Mouse (Mus musculus): ENCODE results near the gene Os9.
A peak's percentile ranks its signal among the peaks of the same experiment; 100 is the strongest.

Gene Os9

GRCm38 (mm10) chr10:127118470-127118869 lies 2.5 kb downstream of the Os9 start:
- DNase-seq (ENCODE audit: low spot score), result no peak

GRCm38 (mm10) chr10:127115068-127115467 lies 5.9 kb downstream of the Os9 start:
- DNase-seq (ENCODE audit: low spot score), result no peak

- DNase-seq (ENCODE audit: low spot score), result no peak
These were observed 6.5 kb downstream of the Os9 start for GRCm38 (mm10) chr10:127114408-127114807.

GRCm38 (mm10) chr10:127111001-127111887 lies 9.7 kb downstream of the Os9 start:
- DNase-seq (ENCODE audit: low spot score), result no peak

DNA sequence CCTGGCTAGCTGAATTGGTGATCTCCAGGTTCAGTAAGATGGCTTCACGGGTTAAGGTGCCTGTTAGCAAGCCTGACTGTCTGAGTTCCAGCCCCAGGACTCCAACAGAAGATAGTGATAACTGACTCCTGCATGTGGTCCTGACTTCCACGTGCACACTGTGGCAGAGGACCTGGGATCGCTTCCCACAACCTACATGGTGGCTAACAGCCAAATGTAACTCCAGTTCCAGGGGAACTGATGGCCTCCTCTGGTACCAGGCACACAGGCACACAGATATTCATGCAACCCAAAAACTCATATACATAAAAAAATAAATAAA lies 12.7 kb downstream of the Os9 start:
- no peak for DNase-seq (ENCODE audit: low spot score)

DNA sequence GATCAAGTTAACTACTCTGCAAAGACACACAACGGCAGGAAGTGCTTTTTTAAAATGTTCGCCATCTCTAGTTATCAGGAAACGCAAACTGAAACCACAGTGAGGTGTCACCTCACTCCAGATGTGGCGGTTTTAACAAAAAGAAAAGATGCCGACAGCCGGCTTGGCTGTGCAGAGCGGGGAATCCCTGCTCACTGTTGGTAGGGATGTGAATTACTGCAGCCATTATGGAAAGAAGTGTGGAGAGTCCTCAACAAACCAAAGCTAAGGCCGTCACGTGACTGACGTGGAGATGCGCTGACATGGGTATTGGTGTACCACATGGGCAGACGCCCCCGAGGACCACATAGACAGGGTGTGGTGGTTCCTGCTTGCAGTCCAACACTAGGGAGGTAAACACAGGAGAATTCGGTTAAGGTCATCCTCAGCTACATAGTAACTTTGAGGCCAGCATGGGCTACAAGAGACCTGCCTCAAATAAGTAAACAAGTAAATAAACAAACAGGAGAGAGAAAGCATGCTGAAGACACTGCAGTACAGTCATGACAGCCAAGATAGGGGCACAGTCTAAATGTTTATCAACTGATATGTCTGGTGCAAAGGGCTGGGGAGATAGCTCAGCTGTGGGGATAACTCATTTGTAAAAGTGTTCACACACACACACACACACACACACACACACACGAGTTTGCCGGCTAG lies 13.2 kb downstream of the Os9 start:
- DNase-seq (ENCODE audit: low spot score), result no peak

DNA sequence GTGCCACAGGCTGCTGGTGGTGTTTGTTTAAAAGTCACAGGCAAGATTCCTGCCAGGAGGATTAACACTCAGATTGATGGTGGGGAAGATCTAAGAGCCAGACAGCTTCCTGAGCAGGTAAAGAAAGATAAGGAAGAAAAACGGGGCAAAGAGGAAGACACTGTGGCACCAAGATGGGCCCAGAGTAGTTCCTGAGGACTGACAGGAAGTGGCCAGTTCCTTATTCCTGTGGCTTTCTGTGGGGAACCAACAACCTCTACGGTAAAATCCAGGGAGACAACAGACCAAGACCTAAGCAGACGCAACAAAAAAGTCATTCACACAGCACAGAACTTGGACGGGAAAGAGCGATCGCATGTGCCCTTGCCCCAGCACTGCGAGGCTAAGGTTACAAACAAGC lies 17.3 kb downstream of the Os9 start:
- no peak for DNase-seq (ENCODE audit: low spot score)

GRCm38 (mm10) chr10:127101151-127101550 lies 19.8 kb downstream of the Os9 start:
- DNase-seq (ENCODE audit: low spot score), result no peak

GRCm38 (mm10) chr10:127100414-127100813 lies 20.5 kb downstream of the Os9 start:
- DNase-seq (ENCODE audit: low spot score), result no peak

DNA sequence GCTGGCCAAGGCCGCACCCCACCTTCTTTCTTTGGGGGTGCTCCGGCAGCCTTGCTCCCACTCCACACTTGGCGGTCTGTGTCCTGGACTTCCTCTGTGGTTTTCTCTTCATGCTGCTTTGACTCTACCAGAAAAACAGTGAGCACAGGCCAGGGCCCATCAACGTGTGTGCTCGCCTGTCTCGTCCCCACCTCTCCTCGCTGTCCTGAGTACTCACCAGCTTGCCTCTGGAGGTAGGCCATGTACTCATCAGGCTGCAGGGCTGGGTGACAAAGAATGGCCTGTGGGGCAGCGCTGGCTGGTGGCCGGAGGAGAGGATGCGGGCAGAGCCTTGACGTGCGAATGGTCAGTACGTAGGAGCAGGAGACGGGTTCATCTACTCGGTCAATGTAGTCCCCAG lies 21.1 kb downstream of the Os9 start:
- no peak for DNase-seq (ENCODE audit: low spot score)

GRCm38 (mm10) chr10:127099191-127099590 lies 21.7 kb downstream of the Os9 start:
- no peak for DNase-seq (ENCODE audit: low spot score)

GRCm38 (mm10) chr10:127098514-127098913 lies 22.4 kb downstream of the Os9 start:
- DNase-seq (ENCODE audit: low spot score), result no peak

- DNase-seq (ENCODE audit: low spot score), result no peak
These were observed 26.5 kb downstream of the Os9 start for GRCm38 (mm10) chr10:127094382-127094802.

GRCm38 (mm10) chr10:127092742-127093141 lies 28.2 kb downstream of the Os9 start:
- DNase-seq (ENCODE audit: low spot score), result no peak

- DNase-seq (ENCODE audit: low spot score), result no peak
These were observed 29.2 kb downstream of the Os9 start for GRCm38 (mm10) chr10:127091507-127092396.

GRCm38 (mm10) chr10:127090560-127091411 lies 30.1 kb downstream of the Os9 start:
- peak; percentile 65 for DNase-seq (ENCODE audit: low spot score)

- no peak for DNase-seq (ENCODE audit: low spot score)
These were observed 35.3 kb downstream of the Os9 start for GRCm38 (mm10) chr10:127085633-127086032.

- no peak for DNase-seq (ENCODE audit: low spot score)
These were observed 35.9 kb downstream of the Os9 start for GRCm38 (mm10) chr10:127085052-127085451.

DNA sequence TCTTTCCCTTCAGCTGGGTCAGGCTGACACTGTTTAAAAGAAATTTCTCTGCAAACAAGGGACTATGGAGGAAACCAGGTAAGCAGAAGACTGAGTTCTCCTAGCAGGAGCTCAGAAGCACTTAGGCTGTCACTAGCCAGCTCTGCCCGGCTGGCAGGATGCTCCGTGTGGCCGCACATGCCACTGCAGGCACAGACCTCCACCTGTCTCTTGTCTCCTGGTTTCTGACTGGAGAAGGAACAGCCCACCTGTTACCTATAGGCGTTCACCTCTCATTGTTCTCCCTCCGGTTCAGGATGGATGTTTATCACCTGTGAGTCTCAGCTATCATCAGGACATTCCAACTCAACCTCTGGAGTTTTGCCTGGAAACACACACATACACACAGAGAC lies 37.0 kb downstream of the Os9 start:
- DNase-seq (ENCODE audit: low spot score), result no peak

DNA sequence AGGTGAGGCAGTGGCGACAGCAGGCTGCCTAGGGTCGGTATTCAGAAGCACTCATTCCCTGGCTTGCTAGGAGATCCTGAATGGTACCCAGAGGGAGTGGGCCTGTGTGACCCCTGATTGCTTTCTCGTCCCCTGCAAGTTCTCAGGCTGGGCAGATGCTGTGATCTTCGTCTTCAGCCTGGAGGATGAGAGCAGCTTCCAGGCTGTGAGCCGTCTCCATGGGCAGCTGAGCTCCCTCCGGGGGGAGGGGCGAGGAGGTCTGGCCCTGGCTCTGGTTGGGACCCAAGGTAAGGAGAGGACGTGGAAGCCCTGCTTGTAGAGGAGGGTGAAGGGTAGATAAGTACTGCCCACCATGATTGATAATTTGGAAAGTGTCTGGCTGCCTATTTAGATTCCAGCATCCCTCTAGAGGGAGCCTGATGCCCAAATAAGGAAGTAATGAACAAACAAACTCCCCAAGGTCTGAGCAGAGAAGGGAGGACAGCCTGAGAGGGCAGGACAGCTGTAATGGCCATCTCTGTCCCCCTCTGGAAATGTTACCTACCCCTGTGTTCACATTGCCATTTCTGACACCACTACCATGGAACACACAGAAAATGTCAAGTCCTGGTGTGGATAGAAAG lies 37.5 kb downstream of the Os9 start:
- DNase-seq (ENCODE audit: low spot score), result no peak

- DNase-seq (ENCODE audit: low spot score), result peak; percentile 66
These were observed 38.8 kb downstream of the Os9 start for GRCm38 (mm10) chr10:127081996-127082620.

All from embryo, embryonic 10 days (tissue).